Mouse (Mus musculus) ES-Bruce4 (cell line): Measurements from ENCODE around the gene Fbxw11.

Source experiments
- CTCF ChIP-seq: IDR thresholded peaks from one replicate; pipeline ENCODE4 v1.8.1; 2011; ENCODE audit warnings: low read depth, low read length
- POLR2A ChIP-seq: IDR thresholded peaks from one replicate; pipeline ENCODE4 v1.8.1; 2011; ENCODE audit warnings: low read length; ENCODE audit not compliant: insufficient read depth

DNA sequence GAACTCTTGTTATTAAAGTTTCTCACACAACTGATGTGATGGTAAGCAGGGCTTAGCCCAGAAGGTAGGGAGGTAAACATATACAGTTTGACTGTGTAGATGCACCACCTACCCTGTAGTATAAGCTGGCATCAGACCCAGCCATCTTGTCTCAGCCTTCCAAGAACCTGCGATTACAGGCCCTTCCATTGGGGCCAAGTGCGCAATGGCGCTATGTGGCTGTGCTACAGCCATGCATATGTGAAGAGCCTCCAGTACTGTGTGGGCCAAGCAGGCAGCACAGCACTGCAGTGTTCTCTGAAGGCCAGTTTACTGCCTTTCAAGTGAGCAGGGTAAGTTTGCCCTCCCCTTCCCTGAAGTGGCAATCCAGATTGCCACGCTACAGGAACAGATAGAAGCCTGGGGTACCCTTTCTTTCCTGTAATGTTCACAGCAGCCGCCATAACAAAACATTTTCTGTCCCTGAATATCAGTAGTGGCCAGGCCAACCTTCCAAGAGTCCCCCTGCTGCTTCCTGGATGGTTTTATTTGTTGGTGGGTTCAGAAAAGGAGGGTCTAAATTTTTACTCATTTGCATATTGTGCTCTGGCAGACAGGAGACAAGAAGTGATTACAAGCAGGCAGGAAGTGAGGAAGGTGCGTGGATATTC lies 61.8 kb downstream of the Fbxw11 start:
- TF ChIP-seq CTCF (no peak), POLR2A (no peak)
